Mouse (Mus musculus): ENCODE measurements around the gene Rhot1.

- no peak for TF ChIP-seq CTCF (IDR thresholded peaks at IDR 0.05; ENCODE audit: low read depth)
- TF ChIP-seq EP300 (optimal IDR thresholded peaks at IDR 0.05) = no peak
These were observed 36.9 kb upstream of the Rhot1 start for GRCm38 (mm10) chr11:80171884-80172283.
